Mouse (Mus musculus): ENCODE measurements around the gene Ppp1r8. TPM values are rescaled to one million over a fixed set of nuclear protein-coding genes. Genes with fewer than 3 reads are reported as not detected.

Gene Ppp1r8
- polyA plus RNA-seq, 3 experiments from 2014 or later = 21.0 to 37.5 (median 26.5) TPM

Other genes with a start within 250 kb of the Ppp1r8 start
- gene Eya3, start 204.2 kb downstream of the Ppp1r8 start, polyA plus RNA-seq (2017; shearing (Covaris generic)) = 10 to 100 TPM; 29.4 to 32.5 (median 32.1) TPM
- 1 to 10 TPM; 2.4 to 9.2 (median 7.8) TPM for gene Xkr8, start 110.6 kb downstream of the Ppp1r8 start, polyA plus RNA-seq (2017; shearing (Covaris generic))
- gene Smpdl3b, start 85.9 kb downstream of the Ppp1r8 start, polyA plus RNA-seq (2017; shearing (Covaris generic)) = 1 to 10 TPM; 4.0 to 9.1 (median 4.3) TPM
- 100 to 1,000 TPM in 1 of 3 experiments, 10 to 100 TPM in 2; 61.0 to 124 (median 76.1) TPM for gene Rpa2, start 74.8 kb downstream of the Ppp1r8 start, polyA plus RNA-seq (2017; shearing (Covaris generic))
- gene Themis2, start 46.8 kb downstream of the Ppp1r8 start, polyA plus RNA-seq (2017; shearing (Covaris generic)) = 1 to 10 TPM in 1 of 3 experiments, under 1 TPM in 2; 0.56 to 5.8 (median 0.71) TPM
- 10 to 100 TPM; 35.7 to 37.2 (median 36.6) TPM for gene Stx12, start 41.3 kb upstream of the Ppp1r8 start, polyA plus RNA-seq (2017; shearing (Covaris generic))
- 10 to 100 TPM; 14.2 to 23.1 (median 17.9) TPM for gene Fam76a, start 79.4 kb upstream of the Ppp1r8 start, polyA plus RNA-seq (2017; shearing (Covaris generic))
- 1 to 10 TPM; 1.9 to 6.6 (median 3.3) TPM for gene Fgr, start 130.9 kb upstream of the Ppp1r8 start, polyA plus RNA-seq (2017; shearing (Covaris generic))
- gene Ahdc1, start 168.1 kb upstream of the Ppp1r8 start, polyA plus RNA-seq (2017; shearing (Covaris generic)) = 1 to 10 TPM; 1.6 to 2.4 (median 2.4) TPM

All from inflammation-experienced regulatory T-cells, adult 6 months (primary cell).